Mouse (Mus musculus) left cerebral cortex, adult 11 months (tissue): ENCODE measurements around the gene H2-T23.
"Not testable (repeated sequence)": the region's sequence is repeated elsewhere in the genome, so short reads cannot be mapped to it uniquely, and the experiment has no call there.

Experiments used
- DNase-seq: peaks from one replicate; pipeline ENCODE4 v3.0.0; 2022; ENCODE audit warnings: low spot score

The H2-T23 gene

GRCm38 (mm10) chr17:36023710-36024654 is 8.7 kb downstream of the H2-T23 start:
- DNase-seq = no peak

- no peak for DNase-seq
Observed at GRCm38 (mm10) chr17:36022922-36023321, 9.7 kb downstream of the H2-T23 start.

GRCm38 (mm10) chr17:36022098-36022497 is 10.6 kb downstream of the H2-T23 start:
- DNase-seq = no peak

- DNase-seq = no peak
Observed at GRCm38 (mm10) chr17:36021309-36021708, 11.3 kb downstream of the H2-T23 start.

- DNase-seq = no peak
Observed at GRCm38 (mm10) chr17:36020191-36021073, 12.2 kb downstream of the H2-T23 start, which contains the start of gene H2-T24. TSS of gene H2-T24 (minus strand) at chr17:36020560.

GRCm38 (mm10) chr17:36019519-36019918 is 13.1 kb downstream of the H2-T23 start:
- DNase-seq = no peak

- no peak for DNase-seq
Observed at GRCm38 (mm10) chr17:36018979-36019378, 13.7 kb downstream of the H2-T23 start.

- DNase-seq = no peak
Observed at GRCm38 (mm10) chr17:36017046-36017445, 15.6 kb downstream of the H2-T23 start.

GRCm38 (mm10) chr17:36014977-36015376 is 17.7 kb downstream of the H2-T23 start:
- DNase-seq = no peak

- not testable (repeated sequence) for DNase-seq
Observed at GRCm38 (mm10) chr17:36004409-36004808, 28.2 kb downstream of the H2-T23 start.

- no peak for DNase-seq
Observed at GRCm38 (mm10) chr17:36003331-36003730, 29.3 kb downstream of the H2-T23 start.

GRCm38 (mm10) chr17:36001966-36002365 is 30.7 kb downstream of the H2-T23 start:
- no peak for DNase-seq

- DNase-seq = no peak
Observed at GRCm38 (mm10) chr17:36001121-36001897, 31.3 kb downstream of the H2-T23 start.

- no peak for DNase-seq
Observed at GRCm38 (mm10) chr17:36000349-36000748, 32.3 kb downstream of the H2-T23 start.

- no peak for DNase-seq
Observed at GRCm38 (mm10) chr17:35999356-35999755, 33.3 kb downstream of the H2-T23 start.

GRCm38 (mm10) chr17:35998545-35999305 is 33.9 kb downstream of the H2-T23 start:
- DNase-seq = no peak

- no peak for DNase-seq
Observed at GRCm38 (mm10) chr17:35997713-35998510, 34.7 kb downstream of the H2-T23 start.

- peak; percentile 90 for DNase-seq
Observed at GRCm38 (mm10) chr17:35996949-35997348, 35.7 kb downstream of the H2-T23 start.

- no peak for DNase-seq
Observed at GRCm38 (mm10) chr17:35994879-35995240, 37.8 kb downstream of the H2-T23 start.

- peak; percentile 65 for DNase-seq
Observed at GRCm38 (mm10) chr17:35994175-35994878, 38.3 kb downstream of the H2-T23 start.
